Mouse (Mus musculus) hematopoietic stem cell, adult 5-6 weeks (primary cell): Measurements from ENCODE around the gene Gramd4. TPM values are rescaled to one million over a fixed set of nuclear protein-coding genes. Genes with fewer than 3 reads are reported as not detected.

Experiments
- total RNA-seq: library from RNA; stranded (forward); fragments of 172-1452, 232-1000 nt; gene quantifications from 2 replicates; pipeline ENCODE4 v1.2.3, GENCODE M21; 2017

Gramd4 gene
- total RNA-seq, 1 experiment from 2014 or later, result 66.4 TPM

Other genes with a start within 250 kb of the Gramd4 start
- gene Cdpf1, start 246.0 kb upstream of the Gramd4 start, total RNA-seq, result 12.1 and 12.4 TPM in 2 replicates
- gene Pkdrej, start 236.0 kb upstream of the Gramd4 start, total RNA-seq, result 0.19 TPM in 1 of 2 replicates, not detected in the other
- gene Ttc38, start 225.4 kb upstream of the Gramd4 start, total RNA-seq, result 7.6 and 11.3 TPM in 2 replicates
- gene Gtse1, start 197.9 kb upstream of the Gramd4 start, total RNA-seq, result 9.4 and 13.3 TPM in 2 replicates
- gene Trmu, start 178.4 kb upstream of the Gramd4 start, total RNA-seq, result 18.3 and 30.9 TPM in 2 replicates
- gene Celsr1, start 23.9 kb upstream of the Gramd4 start, total RNA-seq, result 3.0 and 7.9 TPM in 2 replicates
- gene Cerk, start 128.4 kb downstream of the Gramd4 start, total RNA-seq, result 20.3 and 28.3 TPM in 2 replicates
- 14.6 and 25.8 TPM in 2 replicates for gene Tbc1d22a, start 156.8 kb downstream of the Gramd4 start, total RNA-seq